Mouse (Mus musculus) ovary, postnatal 36 days (tissue): ENCODE data around the gene Rnf40.

ENCODE experiments used
- DNase-seq: peaks from one replicate; pipeline ENCODE4 v3.0.0; 2022; ENCODE audit warnings: low spot score, mixed read lengths

Rnf40 gene

GRCm38 (mm10) chr7:127652050-127652449 lies 63.5 kb downstream of the Rnf40 start:
- no peak for DNase-seq

GRCm38 (mm10) chr7:127654318-127654717 lies 65.8 kb downstream of the Rnf40 start:
- no peak for DNase-seq
